Mouse (Mus musculus): Measurements from ENCODE around the gene H2al1b.
"Not testable (repeated sequence)": the region's sequence is repeated elsewhere in the genome, so short reads cannot be mapped to it uniquely, and the experiment has no call there.

H2al1b gene

GRCm38 (mm10) chrX:11302132-11302531, at the start of gene H2al1b:
Gene H2al1b (plus strand): TSS chrX:11302432.
- not testable (repeated sequence) for DNase-seq

GRCm38 (mm10) chrX:11254062-11254461, 48.2 kb upstream of the H2al1b start:
- no peak for DNase-seq

GRCm38 (mm10) chrX:11254521-11255207, 47.6 kb upstream of the H2al1b start:
- DNase-seq, result no peak

- no peak for DNase-seq
Observed at GRCm38 (mm10) chrX:11255564-11256360, 46.5 kb upstream of the H2al1b start.

GRCm38 (mm10) chrX:11264918-11265317, 37.3 kb upstream of the H2al1b start:
- no peak for DNase-seq

- DNase-seq, result no peak
Observed at GRCm38 (mm10) chrX:11267791-11268190, 34.4 kb upstream of the H2al1b start.

- no peak for DNase-seq
Observed at GRCm38 (mm10) chrX:11269074-11269473, 33.2 kb upstream of the H2al1b start.

GRCm38 (mm10) chrX:11273190-11273589, 29.0 kb upstream of the H2al1b start:
- no peak for DNase-seq

GRCm38 (mm10) chrX:11277083-11277482, 25.1 kb upstream of the H2al1b start:
- no peak for DNase-seq

GRCm38 (mm10) chrX:11280741-11281140, 21.5 kb upstream of the H2al1b start:
- no peak for DNase-seq

- DNase-seq, result no peak
Observed at GRCm38 (mm10) chrX:11288306-11288882, 13.8 kb upstream of the H2al1b start.

GRCm38 (mm10) chrX:11289244-11289643, 13.0 kb upstream of the H2al1b start:
- DNase-seq, result no peak

GRCm38 (mm10) chrX:11298957-11299356, 3.3 kb upstream of the H2al1b start, which contains the start of gene H2al1a:
Gene H2al1a (plus strand): TSS chrX:11299257.
- DNase-seq, result not testable (repeated sequence)

GRCm38 (mm10) chrX:11305355-11305754, 3.1 kb downstream of the H2al1b start, which contains the start of gene H2al1c:
Gene H2al1c (plus strand): TSS chrX:11305655.
- not testable (repeated sequence) for DNase-seq

GRCm38 (mm10) chrX:11308524-11308923, 6.3 kb downstream of the H2al1b start, which contains the start of gene H2al1d:
Gene H2al1d (plus strand): TSS chrX:11308824.
- DNase-seq, result not testable (repeated sequence)

- not testable (repeated sequence) for DNase-seq
Observed at GRCm38 (mm10) chrX:11311634-11312033, 9.4 kb downstream of the H2al1b start, which contains the start of gene H2al1e. Gene H2al1e (plus strand): TSS chrX:11311934.

- not testable (repeated sequence) for DNase-seq
Observed at GRCm38 (mm10) chrX:11314858-11315257, 12.6 kb downstream of the H2al1b start, which contains the start of gene H2al1f. Gene H2al1f (plus strand): TSS chrX:11315158.

GRCm38 (mm10) chrX:11317956-11318355, 15.7 kb downstream of the H2al1b start, which contains the start of gene H2al1g:
Gene H2al1g (plus strand): TSS chrX:11318256.
- DNase-seq, result not testable (repeated sequence)

- not testable (repeated sequence) for DNase-seq
Observed at GRCm38 (mm10) chrX:11321192-11321591, 19.0 kb downstream of the H2al1b start, which contains the start of gene H2al1h. Gene H2al1h (plus strand): TSS chrX:11321492.

- not testable (repeated sequence) for DNase-seq
Observed at GRCm38 (mm10) chrX:11324359-11324758, 22.1 kb downstream of the H2al1b start, which contains the start of gene H2al1i. Gene H2al1i (plus strand): TSS chrX:11324659.

GRCm38 (mm10) chrX:11327522-11327921, 25.3 kb downstream of the H2al1b start, which contains the start of gene H2al1j:
Gene H2al1j (plus strand): TSS chrX:11327822.
- DNase-seq, result not testable (repeated sequence)

- DNase-seq, result no peak
Observed at GRCm38 (mm10) chrX:11345762-11346161, 43.5 kb downstream of the H2al1b start.

- no peak for DNase-seq
Observed at GRCm38 (mm10) chrX:11346756-11347155, 44.5 kb downstream of the H2al1b start.
